Mouse (Mus musculus) spleen, adult 2 months (tissue): ENCODE data around the gene Rgs1. TPM values are rescaled to one million over a fixed set of nuclear protein-coding genes. Genes with fewer than 3 reads are reported as not detected.
A peak's percentile ranks its signal among the peaks of the same experiment; 100 is the strongest.

Experiments used
- DNase-seq, 2 experiments: peaks; one replicate each; pipeline versions ENCODE4 v3.0.0 to v3.0.0-alpha.2; 2012 to 2021; ENCODE audit warnings: low spot score in 2 of 2, low read depth in 1 of 2
- H3K27ac ChIP-seq: fragments of 200-500 bp; 2 replicates; pipeline ENCODE4 v1.5.1; 2012; ENCODE audit warnings: low read length, inconsistent platforms; ENCODE audit not compliant: insufficient read depth
- H3K27me3 ChIP-seq: fragments of 200-500 bp; 2 replicates; pipeline ENCODE4 v1.6.1; 2012; ENCODE audit warnings: mild to moderate bottlenecking, moderate library complexity, low read length, inconsistent platforms; ENCODE audit not compliant: control insufficient read depth, insufficient read depth
- H3K36me3 ChIP-seq: fragments of 200-500 bp; 2 replicates; pipeline ENCODE4 v1.6.1; 2012; ENCODE audit warnings: mild to moderate bottlenecking, low read length, inconsistent platforms; ENCODE audit not compliant: control insufficient read depth, insufficient read depth
- H3K4me1 ChIP-seq: fragments of 200-500 bp; 2 replicates; pipeline ENCODE4 v1.6.1; 2011; ENCODE audit warnings: inconsistent platforms; ENCODE audit not compliant: control insufficient read depth, insufficient read depth, insufficient read length
- H3K4me3 ChIP-seq: fragments of 200-500 bp; 2 replicates; pipeline ENCODE4 v1.5.1; 2011; ENCODE audit warnings: mild to moderate bottlenecking, inconsistent platforms; ENCODE audit not compliant: insufficient read depth, insufficient read length; ENCODE audit errors: extremely low read depth
- CTCF ChIP-seq: fragments of 200-500 bp; IDR thresholded peaks from 2 replicates; pipeline ENCODE4 v1.5.1; 2011; ENCODE audit warnings: mild to moderate bottlenecking, inconsistent platforms; ENCODE audit not compliant: insufficient read depth, insufficient read length, insufficient replicate concordance; ENCODE audit errors: extremely low read depth
- POLR2A ChIP-seq: fragments of 200-500 bp; IDR thresholded peaks from 2 replicates; pipeline ENCODE4 v1.6.1; 2011; ENCODE audit warnings: low read depth, low read length, inconsistent platforms
- WGBS: fragments of 180-500 bp; shearing (Covaris S2); methylation state at CpG from one replicate; pipeline ENCODE4 v1.1.7; 2018; 5-methylcytosine and 5-hydroxymethylcytosine counted together
- polyA plus RNA-seq: library from polyadenylated mRNA; depleted of rRNA; stranded (reverse); fragments of >200 nt; gene quantifications from 2 replicates; pipeline ENCODE4 v1.2.3, GENCODE M21; 2012; rRNA removed

Rgs1 gene
- polyA plus RNA-seq, 1 experiment = 1.4 TPM

DNA sequence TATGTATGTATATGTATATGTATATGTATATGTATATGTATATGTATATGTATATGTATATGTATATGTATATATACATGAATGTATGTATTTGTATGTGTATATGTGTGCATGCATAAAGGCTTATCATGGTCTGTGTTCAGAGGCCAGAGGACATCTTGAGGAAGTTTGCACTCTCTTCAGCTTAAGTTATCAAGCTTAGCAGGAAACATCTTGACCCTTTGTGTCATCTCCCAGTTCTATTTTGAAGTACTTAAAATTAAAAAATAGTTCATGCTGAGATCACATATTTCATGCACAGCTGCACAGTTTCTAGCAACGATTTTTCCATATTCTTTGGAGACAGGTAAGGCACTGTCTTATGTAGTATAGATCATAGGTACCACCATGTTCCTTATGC, 49.5 kb downstream of the Rgs1 start:
- no peak for DNase-seq
- Histone ChIP-seq H3K36me3 (no peaks in the 10 kb centered on the region), H3K27me3 (no peaks in the 10 kb centered on the region), H3K4me3 (no peak overlapping the region), H3K4me1 (no peaks in the 10 kb centered on the region; the same call in 1 of the 2 replicates), H3K27ac (no peak overlapping the region)
- 9% methylated on average over 1 of the region's 1 CpGs for WGBS
- no peak for TF ChIP-seq POLR2A
- TF ChIP-seq CTCF = no peak

DNA sequence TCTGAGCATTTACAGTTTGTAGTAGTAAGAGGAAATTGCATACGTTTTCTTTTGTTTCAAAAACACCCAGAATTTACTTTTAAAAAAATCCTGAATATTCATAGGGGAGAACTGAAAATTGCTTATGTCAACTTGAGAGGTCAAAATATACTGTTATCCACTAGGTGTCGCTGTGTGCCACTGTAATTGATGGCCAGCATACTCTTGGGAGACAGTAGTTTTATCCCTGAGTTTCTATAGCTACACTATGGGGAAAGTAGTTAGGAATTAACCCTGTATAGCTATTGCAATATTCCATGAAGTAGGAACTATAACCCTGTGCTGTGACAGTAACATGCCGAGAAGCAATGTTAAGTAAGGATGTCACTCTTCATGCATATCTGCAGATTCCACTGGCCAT, 51.4 kb downstream of the Rgs1 start:
- no peaks in the 10 kb centered on the region for H3K27me3 ChIP-seq
- no peak overlapping the region for H3K4me3 ChIP-seq
- H3K36me3 ChIP-seq = no peaks in the 10 kb centered on the region
- DNase-seq = peak in 1 of 2 experiments; percentile 28
- no peaks in the 10 kb centered on the region; the same call in 1 of the 2 replicates for H3K4me1 ChIP-seq
- 0 out of 2 replicates have a peak, but pooled peaks have one; percentile 21 for TF ChIP-seq CTCF
- no peak for TF ChIP-seq POLR2A
- H3K27ac ChIP-seq = no peak overlapping the region
- WGBS = 34% methylated on average over 3 of the region's 3 CpGs

Other genes with a start within 250 kb of the Rgs1 start
- 5.6 and 6.2 TPM in 2 replicates for gene Rgs2, start 245.1 kb downstream of the Rgs1 start, polyA plus RNA-seq
- gene Rgs13, start 71.9 kb downstream of the Rgs1 start, polyA plus RNA-seq = not detected in 2 replicates